Mouse (Mus musculus): Measurements from ENCODE around the gene Grwd1. TPM values are rescaled to one million over a fixed set of nuclear protein-coding genes. Genes with fewer than 3 reads are reported as not detected.

Gene Grwd1
- polyA plus RNA-seq, 1 experiment from 2014 or later = 43.9 TPM

DNA sequence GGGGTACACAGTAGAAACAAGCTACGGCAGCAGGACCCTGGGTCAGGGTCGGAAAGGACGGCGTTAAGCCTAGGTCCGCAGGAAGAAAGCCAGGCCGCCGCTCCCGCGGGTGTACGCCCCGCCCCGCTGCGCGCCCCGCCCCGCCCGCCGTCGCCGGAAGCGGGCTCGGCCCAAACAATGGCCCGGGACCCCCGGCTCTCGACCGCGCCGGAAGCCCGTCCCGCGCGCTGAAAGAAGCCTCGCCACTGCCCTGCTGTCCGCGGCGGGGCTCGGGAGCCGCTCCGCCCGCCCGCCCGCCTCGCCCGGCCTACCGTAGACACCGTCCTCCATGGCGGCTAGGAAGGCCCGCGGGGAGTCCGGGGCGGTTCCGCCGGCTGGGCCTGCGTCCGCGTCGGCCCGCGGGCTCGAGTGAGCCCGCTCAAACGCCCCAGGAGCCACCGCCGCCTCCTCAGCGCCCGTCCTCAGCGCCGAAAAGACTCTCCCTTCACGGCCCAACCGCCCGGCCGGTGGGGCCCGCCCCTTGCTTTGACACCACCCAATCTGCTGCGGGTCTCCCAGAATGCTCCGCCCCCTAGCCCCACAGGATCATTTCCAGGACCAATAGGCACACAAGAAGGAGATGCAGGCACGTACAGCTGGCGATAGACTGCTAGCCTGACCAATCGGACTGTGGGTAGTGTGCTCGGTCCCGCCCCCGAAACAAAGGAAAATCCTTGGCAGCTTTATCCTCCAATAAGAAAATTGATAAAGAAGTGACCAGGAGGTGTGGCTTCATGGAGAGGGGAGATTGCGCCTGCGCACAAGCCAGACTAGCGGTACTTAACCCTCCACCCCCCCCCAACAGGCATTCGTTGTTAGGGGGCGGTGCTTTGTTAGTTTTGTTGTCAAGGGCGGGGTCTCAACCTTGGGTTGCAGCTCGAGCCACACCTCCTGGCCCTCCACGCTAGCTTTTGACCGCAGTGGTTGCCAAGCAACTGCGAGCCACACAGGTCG lies 16.7 kb downstream of the Grwd1 start, which contains the start of gene Cyth2:
Gene Cyth2 (minus strand): TSS at position 795 of the 993 bp plus-strand sequence.
- H3K9ac ChIP-seq = peak within 1 kb of the TSS; percentile 98
- peak within 1 kb of the TSS; percentile 100 for H3K27ac ChIP-seq (ENCODE audit: poor library complexity, severe bottlenecking)
- H3K27me3 ChIP-seq (replicated peaks) = peaks cover 15% of the 10 kb centered on the region
- H3K36me3 ChIP-seq = peaks cover 40% of the 10 kb centered on the region
- no peaks in the 10 kb centered on the region for H3K9me3 ChIP-seq (replicated peaks)
- 0% methylated on average over 79 of the region's 92 CpGs for WGBS
- peaks cover 28% of the 10 kb centered on the region for H3K4me1 ChIP-seq (replicated peaks)
- H3K4me2 ChIP-seq = peak within 1 kb of the TSS; percentile 82
- peak; percentile 99 for ATAC-seq (ENCODE audit: insufficient number of reproducible peaks, low FRiP score)
- peak within 1 kb of the TSS; percentile 94 for H3K4me3 ChIP-seq

DNA sequence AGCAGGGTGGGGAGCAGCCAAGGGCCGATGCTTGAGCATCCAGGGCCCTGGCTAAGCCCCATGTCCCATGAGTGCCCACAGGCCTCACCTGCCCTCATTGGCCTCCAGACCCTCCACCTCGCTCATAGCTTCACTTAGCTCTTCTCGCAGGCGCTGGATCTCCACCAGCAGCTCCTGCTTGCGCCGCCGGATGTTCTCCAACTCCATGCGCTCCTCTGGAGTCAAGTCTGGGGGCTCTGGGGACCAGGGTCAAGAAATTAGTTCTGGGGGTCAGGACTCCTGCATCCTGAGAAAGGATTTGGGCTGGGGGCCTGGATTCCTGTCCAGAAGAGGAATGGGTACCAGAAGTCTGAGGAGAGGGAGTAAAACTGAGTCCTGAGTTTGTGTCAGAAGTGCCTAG lies 17.8 kb downstream of the Grwd1 start:
- no peak for ATAC-seq (ENCODE audit: insufficient number of reproducible peaks, low FRiP score)
- Histone ChIP-seq H3K36me3 (peaks cover 51% of the 10 kb centered on the region), H3K27me3 (replicated peaks) (0 out of 2 replicates have a peak, but pooled peaks cover 4% of the 10 kb centered on the region), H3K27ac (ENCODE audit: poor library complexity, severe bottlenecking) (no peak overlapping the region), H3K4me2 (peak overlapping the region; percentile 82), H3K4me1 (replicated peaks) (peaks cover 28% of the 10 kb centered on the region), H3K9me3 (replicated peaks) (no peaks in the 10 kb centered on the region), H3K4me3 (peak overlapping the region; percentile 94), H3K9ac (peak overlapping the region; percentile 98)
- WGBS = 83% methylated on average over 8 of the region's 8 CpGs

DNA sequence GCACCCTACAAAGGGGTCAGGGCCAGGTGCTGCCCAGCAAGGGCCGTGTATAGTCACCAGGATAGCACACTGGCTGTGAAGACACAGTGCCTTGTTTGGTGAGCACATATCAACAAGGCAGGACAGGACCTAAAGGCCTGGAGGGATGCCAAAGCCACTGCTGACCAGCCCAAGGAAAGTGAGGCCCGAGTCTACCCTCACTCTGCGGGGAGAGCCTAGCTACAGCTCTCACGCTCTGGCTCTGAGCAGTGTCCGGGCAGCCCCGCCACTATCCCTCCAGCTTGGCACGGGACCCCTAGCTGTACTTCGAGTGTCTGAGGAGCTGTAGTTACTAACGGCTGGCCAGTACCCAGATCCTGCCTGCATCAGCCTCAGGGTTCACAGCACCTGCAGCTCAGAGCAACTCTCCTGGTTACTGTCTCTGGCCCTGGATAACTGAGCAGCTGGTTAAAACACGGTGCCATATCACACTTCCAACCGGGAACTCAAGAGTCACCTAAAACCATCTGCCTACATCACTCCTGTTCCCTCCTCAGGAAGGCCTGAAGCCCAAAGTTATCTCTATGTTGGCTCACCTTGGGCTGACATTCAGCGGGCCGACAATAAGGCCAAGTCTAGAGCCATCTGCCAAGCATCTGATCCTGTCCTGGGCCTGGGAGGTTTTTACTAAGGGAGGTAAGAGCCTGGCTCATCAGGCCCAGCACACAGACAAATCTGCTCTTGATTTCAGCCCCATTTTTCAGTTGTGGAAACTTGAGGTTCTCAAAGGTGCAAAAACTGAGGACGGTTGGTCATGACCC lies 21.3 kb downstream of the Grwd1 start:
- ATAC-seq (ENCODE audit: insufficient number of reproducible peaks, low FRiP score) = no peak
- peaks cover 72% of the 10 kb centered on the region for H3K36me3 ChIP-seq
- H3K9ac ChIP-seq = no peak overlapping the region
- peaks cover 19% of the 10 kb centered on the region for H3K4me1 ChIP-seq (replicated peaks)
- no peak overlapping the region for H3K4me2 ChIP-seq
- 83% methylated on average over 14 of the region's 14 CpGs for WGBS
- no peak overlapping the region for H3K4me3 ChIP-seq
- no peak overlapping the region for H3K27ac ChIP-seq (ENCODE audit: poor library complexity, severe bottlenecking)
- no peaks in the 10 kb centered on the region for H3K9me3 ChIP-seq (replicated peaks)
- no peaks in the 10 kb centered on the region for H3K27me3 ChIP-seq (replicated peaks)

DNA sequence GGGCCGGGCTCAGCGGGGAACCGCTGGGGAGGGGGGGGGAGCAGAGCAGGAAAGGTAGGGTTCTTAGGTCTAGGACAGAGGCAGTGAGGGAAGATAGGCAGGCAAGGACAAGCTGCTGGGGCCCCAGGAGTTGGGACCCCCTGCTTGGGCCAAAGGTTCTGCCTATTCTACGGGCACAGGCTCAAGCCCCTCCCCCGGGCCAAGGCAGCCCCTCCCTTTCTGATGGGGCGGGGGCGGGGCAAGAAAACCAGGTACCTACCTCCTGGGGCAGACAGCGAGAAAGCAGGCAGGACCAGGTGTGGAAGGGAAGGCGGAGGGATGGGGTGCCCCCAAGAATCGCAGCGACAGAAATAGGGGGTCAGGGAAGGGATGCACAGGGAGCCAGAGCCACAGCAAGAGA lies 22.3 kb downstream of the Grwd1 start:
- Histone ChIP-seq H3K36me3 (peaks cover 72% of the 10 kb centered on the region), H3K9me3 (replicated peaks) (no peaks in the 10 kb centered on the region), H3K4me1 (replicated peaks) (peaks cover 19% of the 10 kb centered on the region), H3K9ac (no peak overlapping the region), H3K4me2 (no peak overlapping the region), H3K27me3 (replicated peaks) (no peaks in the 10 kb centered on the region), H3K27ac (ENCODE audit: poor library complexity, severe bottlenecking) (no peak overlapping the region), H3K4me3 (no peak overlapping the region)
- 64% methylated on average over 11 of the region's 11 CpGs for WGBS
- ATAC-seq (ENCODE audit: insufficient number of reproducible peaks, low FRiP score) = peak; percentile 43; the same call in 1 of the 2 replicates

DNA sequence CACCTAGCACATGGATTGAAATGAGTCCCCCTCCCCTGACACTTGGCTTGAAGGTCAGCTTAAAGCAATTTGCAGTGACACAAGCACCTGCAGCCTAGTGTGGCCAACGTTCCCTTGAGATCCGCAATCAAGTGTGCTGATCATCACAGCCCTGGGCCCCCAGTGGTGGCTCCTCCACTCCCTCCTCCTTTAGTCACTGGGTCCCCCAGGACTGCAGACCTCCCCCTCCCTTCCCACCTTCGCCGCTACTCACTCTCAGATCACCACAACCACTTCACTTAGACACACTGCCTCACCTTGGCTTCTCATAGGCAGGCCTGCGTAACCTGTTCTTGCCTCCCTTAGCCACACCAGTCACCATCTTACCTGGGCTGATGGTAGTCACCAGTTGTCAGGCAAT lies 24.8 kb downstream of the Grwd1 start:
- no peak overlapping the region for H3K9ac ChIP-seq
- no peak overlapping the region for H3K4me2 ChIP-seq
- peaks cover 3% of the 10 kb centered on the region; the same call in 1 of the 2 replicates for H3K4me1 ChIP-seq (replicated peaks)
- H3K4me3 ChIP-seq = no peak overlapping the region
- H3K27ac ChIP-seq (ENCODE audit: poor library complexity, severe bottlenecking) = no peak overlapping the region
- no peaks in the 10 kb centered on the region for H3K9me3 ChIP-seq (replicated peaks)
- WGBS = 59% methylated on average over 5 of the region's 5 CpGs
- peaks cover 51% of the 10 kb centered on the region for H3K36me3 ChIP-seq
- 0 out of 2 replicates have a peak, but pooled peaks cover 2% of the 10 kb centered on the region for H3K27me3 ChIP-seq (replicated peaks)
- ATAC-seq (ENCODE audit: insufficient number of reproducible peaks, low FRiP score) = no peak

DNA sequence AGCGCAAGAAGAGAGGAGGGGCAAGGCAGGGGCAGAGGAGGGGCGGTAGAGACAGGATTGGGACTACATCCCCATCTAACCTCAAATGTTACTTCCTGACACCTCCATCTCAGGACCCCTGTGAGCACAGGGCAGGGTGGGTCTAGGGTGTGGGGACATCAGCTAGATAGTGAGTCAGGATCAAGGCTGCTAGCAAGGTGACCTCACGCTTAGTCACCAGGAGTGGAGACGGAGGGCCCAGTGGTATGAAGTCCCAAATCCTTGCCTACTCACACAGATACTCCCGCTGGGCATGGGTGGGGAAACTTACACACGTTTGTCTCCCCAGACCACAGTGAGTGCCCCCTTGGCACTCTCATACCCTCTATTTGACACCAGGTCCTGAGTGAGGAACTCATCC lies 28.2 kb downstream of the Grwd1 start:
- WGBS = 86% methylated on average over 6 of the region's 6 CpGs
- no peak overlapping the region for H3K27ac ChIP-seq (ENCODE audit: poor library complexity, severe bottlenecking)
- H3K27me3 ChIP-seq (replicated peaks) = peaks cover 34% of the 10 kb centered on the region
- H3K4me3 ChIP-seq = no peak overlapping the region
- H3K4me2 ChIP-seq = no peak overlapping the region
- no peaks in the 10 kb centered on the region for H3K9me3 ChIP-seq (replicated peaks)
- peaks cover 22% of the 10 kb centered on the region for H3K4me1 ChIP-seq (replicated peaks)
- peaks cover 18% of the 10 kb centered on the region for H3K36me3 ChIP-seq
- no peak for ATAC-seq (ENCODE audit: insufficient number of reproducible peaks, low FRiP score)
- no peak overlapping the region for H3K9ac ChIP-seq

DNA sequence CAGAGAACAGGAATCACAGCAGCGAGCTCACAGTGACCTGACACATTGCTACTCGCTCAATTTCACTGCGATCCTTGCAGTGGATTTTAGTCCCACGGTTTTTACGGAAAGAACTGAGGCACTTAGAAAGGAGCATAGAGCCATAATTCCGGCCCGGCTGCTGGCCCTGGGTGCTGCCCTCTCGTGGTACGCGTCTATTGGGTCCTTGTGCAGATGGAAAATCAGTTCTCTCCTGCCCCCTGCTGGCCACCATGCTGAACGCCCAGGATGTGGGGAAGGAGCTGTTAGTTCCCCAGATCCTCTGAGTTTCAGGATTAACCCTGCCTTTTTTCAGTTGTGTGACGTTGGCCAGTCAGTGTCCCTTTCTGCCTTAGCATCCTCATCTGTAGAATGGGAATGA lies 29.4 kb downstream of the Grwd1 start:
- Histone ChIP-seq H3K4me2 (peak overlapping the region; percentile 58), H3K9me3 (replicated peaks) (no peaks in the 10 kb centered on the region), H3K9ac (no peak overlapping the region), H3K36me3 (peaks cover 5% of the 10 kb centered on the region; the same call in 1 of the 2 replicates), H3K4me1 (replicated peaks) (peaks cover 26% of the 10 kb centered on the region), H3K27me3 (replicated peaks) (peaks cover 46% of the 10 kb centered on the region), H3K4me3 (peak overlapping the region; percentile 18), H3K27ac (ENCODE audit: poor library complexity, severe bottlenecking) (no peak overlapping the region)
- ATAC-seq (ENCODE audit: insufficient number of reproducible peaks, low FRiP score) = peak; percentile 48; the same call in 1 of the 2 replicates
- WGBS = 3% methylated on average over 12 of the region's 12 CpGs

DNA sequence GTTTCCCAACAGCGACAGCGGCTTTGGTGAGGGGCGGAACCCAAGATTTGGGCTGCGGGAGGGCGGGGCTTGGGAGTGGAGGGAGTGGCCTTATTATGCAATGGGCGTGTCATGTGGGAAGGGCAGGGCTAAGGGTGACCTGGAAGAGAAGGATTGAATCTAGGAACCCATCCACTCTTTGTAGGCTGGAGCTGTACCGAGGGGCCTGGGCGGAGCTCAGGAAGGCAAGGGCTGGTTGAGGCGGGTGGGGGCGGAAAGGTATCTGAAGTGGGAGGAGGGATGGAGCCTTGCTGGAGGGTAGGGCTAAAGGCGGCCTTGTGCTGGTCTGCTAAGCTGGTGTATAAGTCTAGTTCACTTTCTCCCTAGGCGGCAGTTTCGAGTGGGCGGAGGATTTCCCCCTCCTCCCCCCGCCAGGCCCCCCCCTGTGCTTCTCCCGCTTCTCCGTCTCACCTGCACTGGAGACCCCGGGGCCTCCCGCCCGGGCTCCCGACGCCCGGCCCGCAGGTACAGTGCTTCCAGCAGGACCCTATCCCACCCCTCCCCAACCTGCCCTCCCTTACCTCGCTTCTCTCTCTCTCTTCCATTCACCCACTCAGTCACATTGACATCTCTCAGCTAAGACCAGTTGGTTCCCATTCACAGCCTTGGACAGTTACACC lies 30.1 kb downstream of the Grwd1 start:
- Histone ChIP-seq H3K27ac (ENCODE audit: poor library complexity, severe bottlenecking) (no peak overlapping the region), H3K9me3 (replicated peaks) (no peaks in the 10 kb centered on the region), H3K9ac (no peak overlapping the region), H3K4me1 (replicated peaks) (peaks cover 26% of the 10 kb centered on the region), H3K36me3 (no peaks in the 10 kb centered on the region), H3K27me3 (replicated peaks) (peaks cover 52% of the 10 kb centered on the region), H3K4me3 (peak overlapping the region; percentile 18), H3K4me2 (peak overlapping the region; percentile 58)
- peak; percentile 58 for ATAC-seq (ENCODE audit: insufficient number of reproducible peaks, low FRiP score)
- WGBS = 7% methylated on average over 24 of the region's 25 CpGs

DNA sequence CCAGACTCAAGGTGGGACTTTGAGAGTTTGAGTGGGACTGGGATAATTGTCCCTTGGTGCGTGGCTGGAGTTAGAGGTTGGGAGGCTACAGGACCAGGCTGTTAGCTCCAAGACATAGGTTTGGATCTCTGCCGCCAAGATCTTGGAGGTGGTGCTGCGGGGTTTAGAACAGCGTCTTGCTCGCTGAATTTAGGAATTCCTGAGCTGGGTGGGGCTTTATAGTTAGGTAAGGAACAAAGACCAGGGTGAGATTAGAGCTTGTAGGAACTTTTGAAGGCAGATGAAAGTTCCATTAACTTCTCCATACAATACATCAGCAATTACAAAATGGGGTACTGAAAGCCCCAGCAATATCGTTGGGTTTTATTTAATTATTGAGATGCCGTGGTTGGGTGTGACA lies 30.7 kb downstream of the Grwd1 start:
- no peak overlapping the region for H3K27ac ChIP-seq (ENCODE audit: poor library complexity, severe bottlenecking)
- H3K36me3 ChIP-seq = no peaks in the 10 kb centered on the region
- no peak for ATAC-seq (ENCODE audit: insufficient number of reproducible peaks, low FRiP score)
- no peaks in the 10 kb centered on the region for H3K9me3 ChIP-seq (replicated peaks)
- H3K27me3 ChIP-seq (replicated peaks) = peaks cover 59% of the 10 kb centered on the region
- peaks cover 26% of the 10 kb centered on the region for H3K4me1 ChIP-seq (replicated peaks)
- H3K4me2 ChIP-seq = peak overlapping the region; percentile 58
- peak overlapping the region; percentile 18; the same call in 1 of the 2 replicates for H3K4me3 ChIP-seq
- no peak overlapping the region for H3K9ac ChIP-seq
- 32% methylated on average over 7 of the region's 7 CpGs for WGBS

DNA sequence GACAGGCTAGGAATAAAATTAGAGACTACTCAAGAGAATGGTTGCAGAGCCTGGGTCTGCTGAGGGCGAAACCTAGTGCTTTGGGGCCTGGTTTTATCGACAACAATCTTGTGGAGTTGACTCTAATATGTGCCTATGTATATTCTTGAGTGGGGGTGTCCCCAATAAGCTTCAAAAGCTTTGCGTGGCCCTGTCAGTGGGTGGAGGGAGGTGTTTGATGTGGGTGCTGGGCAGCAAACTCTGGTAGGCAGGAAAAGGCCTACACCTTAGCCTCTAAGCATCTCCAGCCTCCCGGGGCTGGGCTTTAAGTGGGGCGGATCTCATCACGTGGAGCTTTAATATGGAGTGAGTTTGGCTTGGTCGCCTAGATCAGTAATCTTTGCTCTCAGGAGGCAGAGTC lies 31.8 kb downstream of the Grwd1 start:
- Histone ChIP-seq H3K4me2 (peak overlapping the region; percentile 84), H3K9ac (no peak overlapping the region), H3K9me3 (replicated peaks) (no peaks in the 10 kb centered on the region), H3K4me3 (peak overlapping the region; percentile 53), H3K27ac (ENCODE audit: poor library complexity, severe bottlenecking) (no peak overlapping the region), H3K27me3 (replicated peaks) (peaks cover 70% of the 10 kb centered on the region), H3K36me3 (no peaks in the 10 kb centered on the region), H3K4me1 (replicated peaks) (peaks cover 26% of the 10 kb centered on the region)
- ATAC-seq (ENCODE audit: insufficient number of reproducible peaks, low FRiP score) = no peak
- 45% methylated on average over 7 of the region's 7 CpGs for WGBS

All from heart, embryonic 12.5 days (tissue).